Mouse (Mus musculus) forebrain, embryonic 14.5 days (tissue): ENCODE measurements at regions not wholly inside any gene's neighbourhood (a gene's known extent, or its start where the extent isn't known, plus 50 kb on each side); places are given as distances from the start of the nearest gene placed in this dataset.
A peak's percentile ranks its signal among the peaks of the same experiment; 100 is the strongest.

Experiments used
- ATAC-seq: fragments of 200-750 bp; cut with Nextera tagmentation; 2 replicates; pipeline ENCODE4 v1.8.0; 2017; ENCODE audit warnings: mild to moderate bottlenecking, moderate library complexity
- DNase-seq: peaks from one replicate; pipeline ENCODE4 v3.0.0-alpha.2; 2015; ENCODE audit warnings: low spot score
- H3K27ac ChIP-seq: fragments of 300-500 bp; sonication (generic); 2 replicates; pipeline ENCODE4 v1.5.1; 2014; ENCODE audit warnings: low read depth, mild to moderate bottlenecking, control low read depth, low read length, moderate library complexity
- H3K27me3 ChIP-seq: fragments of 300-500 bp; sonication (generic); replicated peaks from 2 replicates; pipeline ENCODE4 v1.6.1; 2014; ENCODE audit warnings: low read length, control low read depth, mixed read lengths; ENCODE audit not compliant: control insufficient read depth, insufficient read depth
- H3K36me3 ChIP-seq: fragments of 300-500 bp; sonication (generic); 2 replicates; pipeline ENCODE4 v1.6.1; 2014; ENCODE audit warnings: low read length, control low read depth; ENCODE audit not compliant: control insufficient read depth, insufficient read depth
- H3K4me1 ChIP-seq: fragments of 300-500 bp; sonication (generic); 2 replicates; pipeline ENCODE4 v1.6.1; 2014; ENCODE audit warnings: antibody characterized with exemption, low read length, control low read depth; ENCODE audit not compliant: control insufficient read depth, insufficient read depth
- H3K4me2 ChIP-seq: fragments of 300-500 bp; sonication (generic); 2 replicates; pipeline ENCODE4 v1.6.1; 2014; ENCODE audit warnings: mild to moderate bottlenecking, control low read depth, low read length
- H3K4me3 ChIP-seq: fragments of 300-500 bp; sonication (generic); 2 replicates; pipeline ENCODE4 v1.5.1; 2014; ENCODE audit warnings: low read depth, low read length, control low read depth
- H3K9ac ChIP-seq: fragments of 300-500 bp; sonication (generic); 2 replicates; pipeline ENCODE4 v1.6.1; 2014; ENCODE audit warnings: mild to moderate bottlenecking, low read length, control low read depth, moderate library complexity
- H3K9me3 ChIP-seq: fragments of 300-500 bp; sonication (generic); replicated peaks from 2 replicates; pipeline ENCODE4 v1.6.1; 2016; ENCODE audit warnings: low read length, control low read depth, mixed read lengths; ENCODE audit not compliant: control insufficient read depth
- WGBS: fragments of 180-500 bp; shearing (Covaris S2); extraction: QIAGEN DNeasy Blood & Tissue Kit; methylation state at CpG from one replicate; pipeline ENCODE4 v1.1.7; 2014; 5-methylcytosine and 5-hydroxymethylcytosine counted together

GRCm38 (mm10) chr8:10785801-10786200, 222.5 kb downstream of the Irs2 start:
- no peaks in the 10 kb centered on the region for H3K27me3 ChIP-seq
- H3K27ac ChIP-seq, result no peak overlapping the region
- no peak overlapping the region for H3K4me2 ChIP-seq
- no peaks in the 10 kb centered on the region for H3K9me3 ChIP-seq
- ATAC-seq (no peak), DNase-seq (peak; percentile 27)
- 0 out of 2 replicates have a peak, but pooled peaks cover 2% of the 10 kb centered on the region for H3K4me1 ChIP-seq
- H3K36me3 ChIP-seq, result no peaks in the 10 kb centered on the region
- H3K9ac ChIP-seq, result no peak overlapping the region
- WGBS, result 85% methylated on average over 4 of the region's 4 CpGs
- H3K4me3 ChIP-seq, result no peak overlapping the region

- Histone ChIP-seq H3K9me3 (no peaks in the 10 kb centered on the region), H3K4me3 (no peak overlapping the region), H3K27ac (no peak overlapping the region), H3K36me3 (no peaks in the 10 kb centered on the region), H3K9ac (no peak overlapping the region), H3K27me3 (no peaks in the 10 kb centered on the region), H3K4me2 (no peak overlapping the region), H3K4me1 (0 out of 2 replicates have a peak, but pooled peaks cover 2% of the 10 kb centered on the region)
- DNase-seq, result no peak
- 95% methylated on average over 4 of the region's 4 CpGs for WGBS
- ATAC-seq, result no peak
These were observed 222.9 kb downstream of the Irs2 start for GRCm38 (mm10) chr8:10785311-10785710.

GRCm38 (mm10) chr8:10784481-10784880, 223.8 kb downstream of the Irs2 start:
- Histone ChIP-seq H3K36me3 (no peaks in the 10 kb centered on the region), H3K27me3 (no peaks in the 10 kb centered on the region), H3K27ac (no peak overlapping the region), H3K4me1 (0 out of 2 replicates have a peak, but pooled peaks cover 2% of the 10 kb centered on the region), H3K9ac (no peak overlapping the region), H3K4me3 (no peak overlapping the region), H3K4me2 (no peak overlapping the region), H3K9me3 (no peaks in the 10 kb centered on the region)
- ATAC-seq, result no peak
- 37% methylated on average over 1 of the region's 1 CpGs for WGBS
- DNase-seq, result no peak

GRCm38 (mm10) chr8:10781860-10782259, 226.4 kb downstream of the Irs2 start:
- no peak for DNase-seq
- ATAC-seq, result no peak
- H3K4me2 ChIP-seq, result no peak overlapping the region
- H3K9ac ChIP-seq, result no peak overlapping the region
- no peak overlapping the region for H3K4me3 ChIP-seq
- 0 out of 2 replicates have a peak, but pooled peaks cover 2% of the 10 kb centered on the region for H3K4me1 ChIP-seq
- WGBS, result 99% methylated on average over 6 of the region's 6 CpGs
- no peak overlapping the region for H3K27ac ChIP-seq
- no peaks in the 10 kb centered on the region for H3K36me3 ChIP-seq
- no peaks in the 10 kb centered on the region; the same call in 1 of the 2 replicates for H3K9me3 ChIP-seq
- H3K27me3 ChIP-seq, result no peaks in the 10 kb centered on the region

- Histone ChIP-seq H3K4me1 (0 out of 2 replicates have a peak, but pooled peaks cover 2% of the 10 kb centered on the region), H3K27ac (no peak overlapping the region), H3K4me2 (no peak overlapping the region), H3K27me3 (no peaks in the 10 kb centered on the region), H3K9ac (no peak overlapping the region), H3K36me3 (no peaks in the 10 kb centered on the region), H3K4me3 (no peak overlapping the region), H3K9me3 (no peaks in the 10 kb centered on the region; the same call in 1 of the 2 replicates)
- ATAC-seq, result no peak
- no peak for DNase-seq
- 96% methylated on average over 7 of the region's 7 CpGs for WGBS
These were observed 228.6 kb downstream of the Irs2 start for GRCm38 (mm10) chr8:10779636-10780035.

- 72% methylated on average over 8 of the region's 8 CpGs for WGBS
- no peaks in the 10 kb centered on the region for H3K27me3 ChIP-seq
- H3K4me2 ChIP-seq, result no peak overlapping the region
- H3K27ac ChIP-seq, result no peak overlapping the region
- no peaks in the 10 kb centered on the region; the same call in 1 of the 2 replicates for H3K9me3 ChIP-seq
- no peaks in the 10 kb centered on the region for H3K4me1 ChIP-seq
- H3K9ac ChIP-seq, result no peak overlapping the region
- no peak overlapping the region for H3K4me3 ChIP-seq
- ATAC-seq, result no peak
- DNase-seq, result no peak
- no peaks in the 10 kb centered on the region for H3K36me3 ChIP-seq
These were observed 232.9 kb downstream of the Irs2 start for GRCm38 (mm10) chr8:10775202-10776010.

GRCm38 (mm10) chr8:10774778-10775177, 233.5 kb downstream of the Irs2 start:
- no peak overlapping the region for H3K4me3 ChIP-seq
- ATAC-seq (no peak), DNase-seq (no peak)
- no peaks in the 10 kb centered on the region for H3K27me3 ChIP-seq
- no peaks in the 10 kb centered on the region for H3K4me1 ChIP-seq
- H3K9me3 ChIP-seq, result no peaks in the 10 kb centered on the region; the same call in 1 of the 2 replicates
- no peak overlapping the region for H3K27ac ChIP-seq
- no peaks in the 10 kb centered on the region for H3K36me3 ChIP-seq
- WGBS, result 96% methylated on average over 3 of the region's 3 CpGs
- no peak overlapping the region for H3K9ac ChIP-seq
- no peak overlapping the region for H3K4me2 ChIP-seq

GRCm38 (mm10) chr8:10768181-10768580, 240.1 kb downstream of the Irs2 start:
- H3K27ac ChIP-seq, result no peak overlapping the region
- H3K4me1 ChIP-seq, result no peaks in the 10 kb centered on the region
- H3K36me3 ChIP-seq, result no peaks in the 10 kb centered on the region
- no peak for ATAC-seq
- no peaks in the 10 kb centered on the region for H3K27me3 ChIP-seq
- no peak overlapping the region for H3K4me2 ChIP-seq
- H3K4me3 ChIP-seq, result no peak overlapping the region
- no peaks in the 10 kb centered on the region for H3K9me3 ChIP-seq
- no peak overlapping the region for H3K9ac ChIP-seq
- 64% methylated on average over 4 of the region's 4 CpGs for WGBS
- DNase-seq, result no peak

GRCm38 (mm10) chr8:10763907-10764306, 244.4 kb downstream of the Irs2 start:
- no peak overlapping the region for H3K9ac ChIP-seq
- H3K36me3 ChIP-seq, result no peaks in the 10 kb centered on the region
- 83% methylated on average over 2 of the region's 2 CpGs for WGBS
- H3K4me3 ChIP-seq, result no peak overlapping the region
- ATAC-seq, result no peak
- H3K4me1 ChIP-seq, result peaks cover 26% of the 10 kb centered on the region
- H3K4me2 ChIP-seq, result no peak overlapping the region
- no peaks in the 10 kb centered on the region for H3K9me3 ChIP-seq
- DNase-seq, result no peak
- H3K27ac ChIP-seq, result no peak overlapping the region
- H3K27me3 ChIP-seq, result no peaks in the 10 kb centered on the region
